Mouse (Mus musculus) midbrain, embryonic 10.5 days (tissue): ENCODE measurements at regions not wholly inside any gene's neighbourhood (a gene's known extent, or its start where the extent isn't known, plus 50 kb on each side); places are given as distances from the start of the nearest gene placed in this dataset.
A peak's percentile ranks its signal among the peaks of the same experiment; 100 is the strongest.
"Not testable (repeated sequence)": the region's sequence is repeated elsewhere in the genome, so short reads cannot be mapped to it uniquely, and the experiment has no call there.

Experiments
- DNase-seq: peaks from one replicate; pipeline ENCODE4 v3.0.0-alpha.2; 2017; ENCODE audit warnings: low spot score
- H3K27ac ChIP-seq: fragments of 300-500 bp; sonication (generic); replicated peaks from 2 replicates; pipeline ENCODE4 v1.5.1; 2016; ENCODE audit warnings: mild to moderate bottlenecking
- H3K27me3 ChIP-seq: fragments of 300-500 bp; sonication (generic); 2 replicates; pipeline ENCODE4 v1.6.1; 2016; ENCODE audit warnings: low read depth, mild to moderate bottlenecking; ENCODE audit not compliant: poor library complexity, severe bottlenecking
- H3K36me3 ChIP-seq: fragments of 300-500 bp; sonication (generic); 2 replicates; pipeline ENCODE4 v1.6.1; 2016; ENCODE audit warnings: mild to moderate bottlenecking, moderate library complexity
- H3K4me1 ChIP-seq: fragments of 300-500 bp; sonication (generic); 2 replicates; pipeline ENCODE4 v1.6.1; 2016
- H3K4me3 ChIP-seq: fragments of 300-500 bp; sonication (generic); 2 replicates; pipeline ENCODE4 v1.5.1; 2016; ENCODE audit warnings: mild to moderate bottlenecking, moderate library complexity
- H3K9me3 ChIP-seq: fragments of 300-500 bp; sonication (generic); replicated peaks from 2 replicates; pipeline ENCODE4 v1.6.1; 2016; ENCODE audit warnings: mild to moderate bottlenecking
- WGBS: fragments of 180-500 bp; shearing (Covaris S2); methylation state at CpG from one replicate; pipeline ENCODE4 v1.1.7; 2016; 5-methylcytosine and 5-hydroxymethylcytosine counted together

- not testable (repeated sequence) for H3K27me3 ChIP-seq, DNase-seq, H3K36me3 ChIP-seq, H3K9me3 ChIP-seq, H3K27ac ChIP-seq, H3K4me1 ChIP-seq, H3K4me3 ChIP-seq
- 74% methylated on average over 3 of the region's 3 CpGs for WGBS
Measured at GRCm38 (mm10) chrX:19341231-19342007, 139.7 kb downstream of the Tex13c3 start.

GRCm38 (mm10) chrX:19313286-19313685 lies 167.8 kb downstream of the Tex13c3 start:
- H3K27me3 ChIP-seq = no peaks in the 10 kb centered on the region
- peaks cover 4% of the 10 kb centered on the region; the same call in 1 of the 2 replicates for H3K4me1 ChIP-seq
- 80% methylated on average over 2 of the region's 2 CpGs for WGBS
- no peaks in the 10 kb centered on the region for H3K36me3 ChIP-seq
- no peak overlapping the region for H3K27ac ChIP-seq
- H3K9me3 ChIP-seq = no peaks in the 10 kb centered on the region
- no peak for DNase-seq
- H3K4me3 ChIP-seq = no peak overlapping the region

DNA sequence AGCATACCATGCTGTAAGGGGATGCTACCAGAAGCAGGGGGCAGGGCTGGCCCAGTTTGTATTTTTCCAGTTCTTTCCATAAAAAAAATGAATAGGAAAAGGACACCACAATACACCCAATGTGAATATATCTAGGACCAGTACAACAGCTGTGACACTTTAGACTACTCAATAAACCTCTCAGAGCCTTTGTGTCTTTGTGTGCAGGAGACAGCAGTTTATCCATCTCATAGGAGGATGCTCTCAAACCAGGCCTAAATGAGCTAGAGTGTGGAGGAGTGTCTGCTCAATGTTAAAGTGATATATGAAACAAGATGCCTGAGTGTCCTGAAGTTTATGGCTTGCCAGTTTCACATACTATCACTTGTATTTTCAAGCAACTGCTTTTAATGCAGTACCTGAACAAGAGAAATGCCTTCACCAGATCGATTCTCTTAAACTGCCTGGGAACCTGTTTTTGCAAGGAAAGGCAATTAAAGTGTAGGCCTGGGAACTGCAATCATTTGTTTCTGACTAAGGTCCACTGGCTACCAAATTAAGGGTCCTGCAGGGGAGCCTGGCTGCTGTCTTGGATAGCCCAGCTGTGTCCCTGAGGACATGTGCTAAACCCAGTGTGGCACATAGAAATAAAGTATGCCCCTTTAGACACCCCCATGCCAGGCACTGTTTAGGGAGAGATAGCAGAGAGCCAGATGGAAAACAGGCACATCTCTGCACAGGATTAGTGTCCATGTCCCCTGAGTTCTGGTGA lies 169.1 kb downstream of the Tex13c3 start:
- peaks cover 4% of the 10 kb centered on the region; the same call in 1 of the 2 replicates for H3K4me1 ChIP-seq
- no peak overlapping the region for H3K4me3 ChIP-seq
- H3K9me3 ChIP-seq = no peaks in the 10 kb centered on the region
- H3K27me3 ChIP-seq = no peaks in the 10 kb centered on the region
- H3K27ac ChIP-seq = no peak overlapping the region
- DNase-seq = no peak
- 74% methylated on average over 1 of the region's 1 CpGs for WGBS
- no peaks in the 10 kb centered on the region for H3K36me3 ChIP-seq

DNA sequence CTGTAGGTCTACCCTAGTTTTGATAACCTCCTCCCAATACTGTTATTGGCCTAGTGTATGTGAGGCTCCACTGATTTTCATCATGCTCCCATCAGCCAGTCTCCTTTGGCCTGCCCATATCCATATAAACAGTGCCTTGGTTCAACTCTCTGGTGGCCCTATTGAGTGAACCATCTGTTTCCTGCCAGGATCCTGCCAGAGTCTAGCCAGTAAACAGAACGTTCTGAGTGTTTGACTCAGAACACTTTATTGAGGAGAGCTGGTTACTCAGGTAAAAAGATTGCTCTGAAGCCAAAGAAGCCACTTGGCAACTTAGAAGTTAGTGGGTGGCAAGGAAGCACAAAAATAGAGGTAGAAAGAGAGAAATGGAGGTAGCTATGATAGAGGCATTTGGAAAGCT lies 169.7 kb downstream of the Tex13c3 start:
- Histone ChIP-seq H3K4me3 (no peak overlapping the region), H3K27ac (no peak overlapping the region), H3K4me1 (peaks cover 4% of the 10 kb centered on the region; the same call in 1 of the 2 replicates), H3K27me3 (no peaks in the 10 kb centered on the region), H3K9me3 (no peaks in the 10 kb centered on the region), H3K36me3 (no peaks in the 10 kb centered on the region)
- WGBS = 66% methylated on average over 1 of the region's 1 CpGs
- DNase-seq = no peak

DNA sequence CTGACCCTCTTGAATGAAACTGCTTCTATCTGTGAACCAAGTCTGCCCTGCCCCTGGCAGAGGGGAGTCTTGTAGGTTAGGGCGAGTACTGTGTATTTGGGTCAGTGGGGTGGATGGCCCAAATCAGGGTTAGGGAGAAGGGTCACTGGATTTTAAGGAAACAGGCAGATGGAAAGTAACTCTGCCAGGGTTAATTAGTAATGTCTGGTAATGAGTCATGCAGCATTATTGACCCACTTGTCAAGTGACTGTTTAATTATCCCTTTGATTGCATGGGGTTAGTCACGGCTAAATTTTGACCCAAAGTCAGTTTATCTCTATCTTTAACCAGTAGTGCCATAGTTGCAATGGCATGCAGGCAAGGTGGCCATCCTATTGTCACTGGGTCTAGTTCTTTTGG lies 192.9 kb downstream of the Tex13c3 start:
- Histone ChIP-seq H3K4me1 (no peaks in the 10 kb centered on the region), H3K9me3 (peaks cover 4% of the 10 kb centered on the region; the same call in 1 of the 2 replicates), H3K27ac (no peak overlapping the region), H3K36me3 (no peaks in the 10 kb centered on the region), H3K27me3 (no peaks in the 10 kb centered on the region), H3K4me3 (no peak overlapping the region)
- DNase-seq = no peak
- 90% methylated on average over 2 of the region's 2 CpGs for WGBS

- DNase-seq = no peak
- no peaks in the 10 kb centered on the region for H3K27me3 ChIP-seq
- H3K27ac ChIP-seq = no peak overlapping the region
- H3K4me1 ChIP-seq = no peaks in the 10 kb centered on the region
- no peak overlapping the region for H3K4me3 ChIP-seq
- WGBS = 90% methylated on average over 5 of the region's 5 CpGs
- peaks cover 4% of the 10 kb centered on the region; the same call in 1 of the 2 replicates for H3K9me3 ChIP-seq
- no peaks in the 10 kb centered on the region for H3K36me3 ChIP-seq
Measured at GRCm38 (mm10) chrX:19286431-19286830, 194.7 kb downstream of the Tex13c3 start.

DNA sequence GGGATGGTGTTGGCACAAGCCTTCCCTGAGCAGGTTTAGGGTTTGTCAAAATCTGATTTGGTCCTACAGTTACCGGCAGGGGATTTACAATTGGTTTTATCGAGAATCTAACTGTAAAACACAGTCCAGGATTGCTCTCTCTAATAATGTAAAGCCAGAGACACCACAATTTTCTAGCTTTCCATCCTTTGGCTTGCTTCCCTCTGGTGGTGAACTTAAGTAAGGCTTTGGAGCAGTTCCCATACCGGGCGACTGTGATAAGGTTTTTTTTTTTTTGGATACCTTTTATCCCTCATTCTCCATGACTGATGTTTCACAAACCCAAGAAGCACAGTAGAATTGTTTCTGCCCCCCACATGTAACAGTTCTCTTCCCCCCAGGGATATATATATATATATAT lies 195.3 kb downstream of the Tex13c3 start:
- H3K27ac ChIP-seq = no peak overlapping the region
- H3K4me3 ChIP-seq = no peak overlapping the region
- no peaks in the 10 kb centered on the region for H3K36me3 ChIP-seq
- WGBS = 76% methylated on average over 4 of the region's 4 CpGs
- no peaks in the 10 kb centered on the region for H3K4me1 ChIP-seq
- DNase-seq = no peak
- no peaks in the 10 kb centered on the region for H3K27me3 ChIP-seq
- peaks cover 4% of the 10 kb centered on the region; the same call in 1 of the 2 replicates for H3K9me3 ChIP-seq

DNA sequence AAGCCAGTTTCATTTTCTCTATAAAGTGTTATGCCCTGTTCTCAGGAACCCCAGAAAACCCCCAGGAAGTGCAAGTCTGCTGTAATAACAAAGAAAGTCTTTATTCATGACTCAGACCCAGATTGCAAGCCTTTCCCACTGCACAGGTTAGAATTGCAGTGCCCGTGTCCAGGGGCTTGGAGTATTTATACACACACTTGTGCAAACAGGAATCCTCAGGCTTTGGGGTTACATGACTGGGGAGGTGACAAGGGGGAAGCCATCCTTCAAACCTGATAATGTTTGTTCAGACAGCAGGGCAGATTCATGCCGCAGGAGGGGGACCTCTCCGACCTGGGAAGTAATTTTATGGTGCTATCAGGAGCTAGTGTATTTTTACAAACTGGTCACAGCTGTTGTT lies 198.0 kb downstream of the Tex13c3 start:
- WGBS = 81% methylated on average over 3 of the region's 3 CpGs
- DNase-seq = no peak
- Histone ChIP-seq H3K4me3 (no peak overlapping the region), H3K27me3 (no peaks in the 10 kb centered on the region), H3K4me1 (no peaks in the 10 kb centered on the region), H3K9me3 (no peaks in the 10 kb centered on the region), H3K27ac (no peak overlapping the region), H3K36me3 (no peaks in the 10 kb centered on the region)

DNA sequence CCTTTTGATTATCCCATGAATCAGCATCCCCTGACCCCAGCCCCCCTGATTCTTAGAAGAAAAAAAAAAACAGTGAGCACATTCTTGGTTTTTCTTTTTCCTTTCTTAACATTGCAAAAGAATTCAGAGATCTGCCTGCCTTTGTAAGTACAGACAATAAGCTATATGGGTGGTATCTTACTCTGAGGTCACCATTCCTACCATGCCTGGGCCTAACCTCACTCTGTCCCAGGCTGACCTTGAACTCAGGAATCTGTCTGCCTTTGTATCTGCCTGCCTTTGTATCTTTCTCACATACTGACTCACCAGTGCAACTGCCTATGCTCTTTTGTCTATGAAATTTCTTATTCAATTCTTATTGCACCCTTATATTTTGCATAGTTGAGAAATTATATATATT lies 216.9 kb downstream of the Tex13c3 start:
- no peaks in the 10 kb centered on the region for H3K9me3 ChIP-seq
- peak; percentile 12 for DNase-seq
- no peaks in the 10 kb centered on the region for H3K4me1 ChIP-seq
- no peaks in the 10 kb centered on the region for H3K36me3 ChIP-seq
- no peak overlapping the region for H3K27ac ChIP-seq
- H3K4me3 ChIP-seq = no peak overlapping the region
- H3K27me3 ChIP-seq = no peaks in the 10 kb centered on the region

- Histone ChIP-seq H3K36me3 (no peaks in the 10 kb centered on the region), H3K9me3 (no peaks in the 10 kb centered on the region), H3K4me3 (no peak overlapping the region), H3K27ac (no peak overlapping the region), H3K4me1 (no peaks in the 10 kb centered on the region), H3K27me3 (no peaks in the 10 kb centered on the region)
- WGBS = 90% methylated on average over 2 of the region's 2 CpGs
- no peak for DNase-seq
Measured at GRCm38 (mm10) chrX:19246777-19247619, 234.1 kb downstream of the Tex13c3 start.

- H3K9me3 ChIP-seq = 0 out of 2 replicates have a peak, but pooled peaks cover 4% of the 10 kb centered on the region
- peak; percentile 60 for DNase-seq
- 11% methylated on average over 23 of the region's 26 CpGs for WGBS
- no peaks in the 10 kb centered on the region for H3K36me3 ChIP-seq
- H3K4me1 ChIP-seq = peaks cover 6% of the 10 kb centered on the region; the same call in 1 of the 2 replicates
- peak overlapping the region; percentile 79 for H3K27ac ChIP-seq
- H3K4me3 ChIP-seq = peak overlapping the region; percentile 62
- H3K27me3 ChIP-seq = no peaks in the 10 kb centered on the region
Measured at GRCm38 (mm10) chrX:19237738-19238261, 243.3 kb downstream of the Tex13c3 start.

- Histone ChIP-seq H3K36me3 (no peaks in the 10 kb centered on the region), H3K9me3 (0 out of 2 replicates have a peak, but pooled peaks cover 4% of the 10 kb centered on the region), H3K27me3 (no peaks in the 10 kb centered on the region), H3K27ac (peak overlapping the region; percentile 79), H3K4me1 (peaks cover 6% of the 10 kb centered on the region; the same call in 1 of the 2 replicates), H3K4me3 (peak overlapping the region; percentile 62)
- WGBS = 21% methylated on average over 31 of the region's 31 CpGs
- DNase-seq = peak; percentile 36
Measured at GRCm38 (mm10) chrX:19237048-19237737, 243.9 kb downstream of the Tex13c3 start.
